Mouse (Mus musculus) ovary, postnatal 10 days (tissue): Measurements from ENCODE around the gene Jade2.

ENCODE experiments used
- DNase-seq: peaks from one replicate; pipeline ENCODE4 v3.0.0; 2022; ENCODE audit warnings: low spot score

Gene Jade2

GRCm38 (mm10) chr11:51856616-51857080 lies 805 bp downstream of the Jade2 start:
- no peak for DNase-seq

GRCm38 (mm10) chr11:51855818-51856615 lies 1.4 kb downstream of the Jade2 start:
- peak; percentile 35 for DNase-seq

- peak; percentile 56 for DNase-seq
Observed at GRCm38 (mm10) chr11:51854981-51855817, 2.3 kb downstream of the Jade2 start.

GRCm38 (mm10) chr11:51852595-51852994 lies 4.9 kb downstream of the Jade2 start:
- no peak for DNase-seq

- no peak for DNase-seq
Observed at GRCm38 (mm10) chr11:51852091-51852521, 5.3 kb downstream of the Jade2 start.

- DNase-seq: no peak
Observed at GRCm38 (mm10) chr11:51850741-51851330, 6.6 kb downstream of the Jade2 start.

GRCm38 (mm10) chr11:51848324-51848723 lies 9.1 kb downstream of the Jade2 start:
- no peak for DNase-seq

- DNase-seq: no peak
Observed at GRCm38 (mm10) chr11:51847902-51848301, 9.6 kb downstream of the Jade2 start.

- DNase-seq: no peak
Observed at GRCm38 (mm10) chr11:51845981-51846883, 11.2 kb downstream of the Jade2 start.

- DNase-seq: no peak
Observed at GRCm38 (mm10) chr11:51844529-51845098, 12.8 kb downstream of the Jade2 start.

GRCm38 (mm10) chr11:51843898-51844297 lies 13.6 kb downstream of the Jade2 start:
- DNase-seq: no peak

- DNase-seq: no peak
Observed at GRCm38 (mm10) chr11:51843168-51843567, 14.3 kb downstream of the Jade2 start.

GRCm38 (mm10) chr11:51841149-51841548 lies 16.3 kb downstream of the Jade2 start:
- DNase-seq: no peak

GRCm38 (mm10) chr11:51840657-51841056 lies 16.8 kb downstream of the Jade2 start:
- no peak for DNase-seq

- no peak for DNase-seq
Observed at GRCm38 (mm10) chr11:51839973-51840372, 17.5 kb downstream of the Jade2 start.

GRCm38 (mm10) chr11:51839106-51839505 lies 18.3 kb downstream of the Jade2 start:
- no peak for DNase-seq

GRCm38 (mm10) chr11:51837164-51838153 lies 20.0 kb downstream of the Jade2 start:
- no peak for DNase-seq

- DNase-seq: no peak
Observed at GRCm38 (mm10) chr11:51836506-51836905, 20.9 kb downstream of the Jade2 start.

GRCm38 (mm10) chr11:51835598-51835997 lies 21.9 kb downstream of the Jade2 start:
- DNase-seq: no peak

- DNase-seq: no peak
Observed at GRCm38 (mm10) chr11:51834067-51834411, 23.4 kb downstream of the Jade2 start.
